Mouse (Mus musculus): ENCODE data around the gene Insig1.

Insig1 gene

DNA sequence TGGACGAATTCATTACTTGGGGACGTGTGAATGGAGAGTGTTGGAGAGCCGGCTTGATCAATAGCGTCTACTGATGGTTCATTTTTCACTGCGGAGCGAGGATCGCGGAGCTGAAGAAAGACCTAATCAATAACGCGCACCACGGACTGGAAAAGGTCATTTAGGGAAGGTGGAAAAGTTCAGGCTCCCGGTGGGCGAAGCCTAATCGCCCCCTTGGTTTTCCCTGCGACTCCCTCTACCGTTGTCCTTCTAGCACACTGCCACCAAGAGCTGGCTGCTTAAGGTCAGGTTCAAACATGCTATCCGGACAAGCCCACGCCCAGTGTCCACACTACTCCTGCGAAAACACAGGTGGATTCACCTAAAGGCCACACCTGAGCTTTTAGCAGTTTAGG is 47.4 kb downstream of the Insig1 start:
- DNase-seq (ENCODE audit: low read depth, low spot score): no peak

DNA sequence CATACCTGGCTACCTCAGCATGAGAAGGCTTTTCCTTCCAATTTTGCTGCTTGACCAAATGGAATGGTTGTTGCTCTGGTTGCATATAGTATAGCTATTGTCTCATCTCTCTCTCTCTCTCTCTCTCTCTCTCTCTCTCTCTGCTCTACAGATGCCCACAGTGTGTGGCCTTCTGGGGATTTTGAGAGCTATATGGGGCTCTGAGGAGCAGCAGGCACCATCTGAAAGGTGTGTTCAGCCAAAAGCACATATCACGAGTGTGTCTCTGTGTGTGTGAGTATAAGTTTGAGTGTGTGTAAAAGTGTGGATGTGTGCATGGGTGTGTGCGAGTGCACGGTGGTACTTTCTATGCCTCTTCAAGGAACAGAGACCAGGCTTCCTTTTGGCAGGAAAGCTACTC is 48.4 kb downstream of the Insig1 start:
- no peak for DNase-seq (ENCODE audit: low read depth, low spot score)

DNA sequence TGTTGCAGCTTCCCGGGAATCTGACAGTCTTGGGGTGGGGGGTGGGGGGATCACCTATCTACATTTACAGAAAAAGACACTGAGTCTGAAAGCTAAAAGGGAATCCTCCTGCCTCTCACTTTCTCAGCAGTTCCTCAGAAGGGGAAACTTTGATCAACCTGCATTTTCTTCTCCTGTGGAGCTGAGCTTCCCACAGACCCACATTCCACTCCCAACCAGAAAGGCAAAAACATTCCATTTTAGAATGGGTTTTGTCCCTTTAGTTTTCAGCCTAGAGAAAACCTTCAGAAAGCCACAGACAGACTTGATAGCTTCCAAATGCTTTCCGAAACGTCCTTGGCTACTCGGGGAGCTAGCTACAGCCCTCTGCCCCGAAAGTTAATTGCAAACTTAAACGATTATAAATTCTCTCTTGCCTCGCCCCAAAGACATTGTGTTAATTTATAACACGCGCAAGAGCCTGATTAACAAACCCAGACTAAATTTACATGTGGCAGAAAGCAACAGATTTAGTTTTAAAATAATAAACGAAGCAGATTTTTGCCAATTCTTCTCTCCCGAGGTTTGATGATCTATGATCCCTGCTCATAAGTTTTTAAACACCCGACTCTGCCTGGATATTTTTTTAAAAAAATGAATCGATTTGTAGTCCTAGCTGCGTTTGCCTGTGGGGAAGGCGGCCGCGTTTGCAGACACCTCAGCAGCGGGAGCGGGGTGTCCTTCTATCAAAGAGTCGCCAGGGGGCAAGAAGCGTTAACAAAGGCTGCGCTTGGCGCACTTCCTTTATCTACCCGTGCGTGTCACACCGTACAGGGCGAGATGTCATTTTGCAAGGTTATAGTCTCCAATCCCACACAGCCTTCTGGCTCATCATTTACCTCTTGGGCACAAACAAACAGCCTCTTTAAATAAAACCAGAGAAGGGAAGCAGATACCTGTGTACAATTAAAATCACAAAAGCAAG is 51.6 kb downstream of the Insig1 start:
- no peak for DNase-seq (ENCODE audit: low read depth, low spot score)

DNA sequence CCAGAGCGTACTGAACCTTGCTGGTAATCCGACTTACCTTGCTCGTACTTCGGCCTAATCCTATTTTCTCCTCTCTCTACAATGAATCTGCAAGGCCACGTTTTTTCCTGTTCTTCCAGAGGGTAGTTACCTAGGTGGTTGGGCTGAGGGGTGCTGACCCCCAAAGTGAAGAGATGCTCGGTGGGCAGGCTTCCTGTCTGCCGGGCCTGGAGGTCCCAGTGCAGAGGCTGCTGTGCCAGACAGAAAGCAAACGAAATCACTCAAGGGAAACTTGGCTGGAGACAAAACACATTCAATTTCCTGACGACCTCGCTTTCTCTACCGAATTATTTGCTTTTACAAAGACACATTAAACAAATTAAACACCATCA is 52.3 kb downstream of the Insig1 start:
- DNase-seq (ENCODE audit: low read depth, low spot score): no peak

DNA sequence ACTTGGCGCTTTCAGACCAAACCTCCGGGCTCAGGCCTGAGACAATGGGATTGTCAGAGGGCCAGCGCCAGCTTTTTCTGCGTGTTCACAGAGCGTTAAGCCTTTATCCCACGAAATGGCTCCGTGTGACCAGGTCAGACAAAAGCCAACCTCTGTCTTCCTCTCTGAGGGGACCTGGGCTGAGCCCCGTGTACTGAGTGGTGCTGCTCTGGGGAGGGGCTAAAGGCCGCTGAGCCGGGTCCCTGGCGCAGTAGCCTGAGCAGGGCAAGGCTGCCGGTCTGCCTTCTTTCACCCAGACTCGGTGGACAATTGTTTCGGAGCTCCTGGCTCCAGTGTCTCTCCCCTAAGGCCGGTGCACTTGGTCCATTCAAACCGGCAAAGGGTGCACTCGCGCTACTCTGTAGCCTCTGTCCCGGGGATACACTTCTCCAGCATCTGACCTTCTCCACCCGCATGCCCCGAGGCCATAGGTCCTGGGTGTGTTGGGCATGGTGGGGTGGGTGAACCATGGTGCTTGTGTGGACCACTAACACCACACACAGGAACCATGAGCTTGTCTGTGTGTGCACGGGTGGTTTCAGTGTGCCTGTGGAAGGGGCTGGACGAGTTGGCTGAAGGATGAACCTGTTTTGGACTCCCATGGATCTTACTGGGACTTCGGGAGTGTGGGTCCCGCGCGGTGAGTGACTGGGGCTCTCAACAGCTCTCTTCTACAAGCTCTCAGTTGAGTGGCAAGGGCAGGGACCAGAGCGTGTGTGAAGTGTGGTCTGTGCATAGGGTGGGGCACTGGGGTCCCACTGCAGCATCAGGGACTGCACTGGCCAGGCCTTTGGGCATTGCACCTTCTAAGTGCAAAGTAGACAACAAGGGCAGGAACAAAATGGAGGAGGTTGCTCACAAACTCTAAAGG is 53.4 kb downstream of the Insig1 start:
- DNase-seq (ENCODE audit: low read depth, low spot score): no peak

Measured in c-Kit-negative CD71-positive TER-119-positive erythroid progenitor cells, embryonic 14.5 days (primary cell).